Mouse (Mus musculus): Measurements from ENCODE around the gene Prrt1.
A peak's percentile ranks its signal among the peaks of the same experiment; 100 is the strongest.

Gene Prrt1

GRCm38 (mm10) chr17:34599891-34600290 is 29.4 kb upstream of the Prrt1 start:
- DNase-seq: no peak

- no peak for DNase-seq
These were observed 27.5 kb upstream of the Prrt1 start for GRCm38 (mm10) chr17:34601796-34602195.

DNA sequence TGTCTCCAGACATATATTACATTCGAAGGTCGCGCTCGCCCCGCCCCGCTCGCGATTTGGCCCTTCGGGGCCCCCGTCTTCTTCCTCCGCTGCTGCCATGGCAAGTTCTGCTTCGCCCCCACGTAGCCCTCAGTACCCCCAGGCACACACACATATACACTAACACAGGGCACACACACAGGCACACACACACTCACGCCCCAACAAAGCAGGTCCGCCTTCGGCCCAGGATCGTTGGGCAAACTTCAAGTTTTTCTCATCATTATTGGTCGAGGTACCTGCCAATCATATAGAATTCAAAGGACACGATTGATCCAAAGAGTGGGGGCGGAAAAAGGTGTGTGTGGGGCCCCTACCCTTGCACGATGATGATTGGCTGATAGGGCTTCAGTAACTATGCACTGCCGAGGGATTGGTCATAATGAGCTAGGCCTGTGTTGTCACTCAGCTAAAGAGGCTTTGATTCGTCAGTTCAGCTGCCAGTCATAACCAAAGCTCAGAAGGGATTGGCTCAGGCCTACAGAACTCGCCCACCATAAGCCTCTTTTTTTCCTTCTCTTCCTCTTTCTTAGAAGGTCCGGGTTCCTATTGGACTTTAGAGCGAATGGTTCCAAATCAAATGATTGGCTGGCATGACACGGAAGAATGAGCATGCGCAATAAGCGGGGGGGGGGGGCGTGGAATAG is 25.8 kb upstream of the Prrt1 start, which contains the start of gene Rnf5:
Gene Rnf5 (minus strand): TSS at position 316 of the 686 bp plus-strand sequence.
- DNase-seq: peak; percentile 98

- DNase-seq: peak; percentile 94
These were observed 25.2 kb upstream of the Prrt1 start, which contains the start of gene Agpat1 for GRCm38 (mm10) chr17:34604061-34604508. Gene Agpat1 (plus strand): TSS chr17:34604262.

DNA sequence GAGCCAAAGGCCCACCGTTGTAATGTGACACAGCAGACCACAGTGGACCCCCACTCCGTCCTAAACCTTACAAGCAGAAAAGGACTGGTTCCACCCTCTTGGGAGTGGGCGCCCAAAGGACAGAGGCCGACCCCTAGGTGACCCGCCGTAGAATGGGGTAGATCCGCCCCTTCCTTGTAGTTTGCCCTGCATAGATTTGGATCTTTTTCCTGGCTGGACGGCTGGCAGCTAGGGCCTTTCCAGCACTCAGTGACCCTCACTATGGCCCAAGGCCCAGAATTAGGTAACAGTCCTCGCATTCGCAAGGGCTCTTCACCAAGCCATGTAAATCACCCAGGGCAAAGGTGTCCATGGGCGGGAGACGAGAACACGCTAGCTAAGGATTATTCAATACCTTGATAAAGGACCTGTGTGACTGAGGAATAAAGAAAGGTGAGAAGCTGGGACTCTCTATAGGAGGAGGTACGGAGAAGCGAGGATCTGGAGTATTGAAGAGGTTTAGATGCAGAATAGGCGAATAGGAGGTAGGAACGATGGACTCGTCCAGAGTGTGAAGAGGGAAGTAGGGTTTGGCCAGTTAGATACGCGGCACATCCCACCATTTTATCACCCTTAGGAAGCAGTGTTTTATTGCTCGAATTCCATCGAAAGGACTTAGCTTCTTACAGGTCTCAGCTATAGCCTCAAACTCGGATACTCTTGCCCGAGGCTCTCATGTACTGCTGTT is 24.7 kb upstream of the Prrt1 start:
- no peak for DNase-seq

DNA sequence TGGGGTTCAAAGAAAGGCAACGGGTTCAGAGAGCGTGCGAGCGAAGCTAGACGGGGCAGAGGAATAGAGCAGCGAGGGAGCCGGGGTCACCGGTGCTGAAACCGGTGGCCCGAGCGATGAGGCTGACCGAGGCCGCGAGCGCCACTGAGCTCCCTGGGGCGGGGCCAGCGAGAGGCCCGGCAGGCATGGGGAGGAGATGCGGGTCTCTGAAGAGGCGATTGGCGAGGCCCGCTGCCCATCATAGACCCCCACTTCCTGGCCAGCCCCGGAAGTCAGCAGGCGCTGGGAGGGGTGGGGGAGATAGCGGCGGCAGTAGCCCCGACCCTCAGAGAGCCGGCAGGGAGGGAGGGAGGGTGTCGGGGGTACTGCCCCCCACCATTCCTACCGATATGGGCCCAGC is 23.7 kb upstream of the Prrt1 start:
- peak; percentile 98 for DNase-seq

GRCm38 (mm10) chr17:34606186-34607039 is 22.9 kb upstream of the Prrt1 start:
- no peak for DNase-seq

DNA sequence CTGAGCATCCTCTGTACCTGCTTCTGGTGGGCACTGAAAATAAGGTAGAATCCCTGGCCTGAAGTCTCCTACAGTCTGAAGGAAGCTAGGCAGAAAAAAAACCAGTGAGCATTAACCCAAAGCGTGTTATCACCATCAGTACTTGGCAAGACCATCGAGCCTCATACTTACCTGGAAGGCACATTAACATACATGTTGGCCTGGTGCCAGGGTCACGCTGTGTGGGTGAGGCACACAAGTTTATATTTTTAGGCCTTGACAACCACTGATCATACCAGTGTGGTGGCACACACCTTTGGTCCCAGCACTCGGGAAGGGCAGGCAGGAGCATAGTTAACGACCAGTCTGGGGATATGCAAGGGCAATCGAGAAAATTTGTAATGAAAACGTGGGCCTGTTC is 21.3 kb upstream of the Prrt1 start:
- DNase-seq: no peak

GRCm38 (mm10) chr17:34611050-34611449 is 18.3 kb upstream of the Prrt1 start:
- DNase-seq: no peak

GRCm38 (mm10) chr17:34613054-34613645 is 16.2 kb upstream of the Prrt1 start:
- DNase-seq: no peak

DNA sequence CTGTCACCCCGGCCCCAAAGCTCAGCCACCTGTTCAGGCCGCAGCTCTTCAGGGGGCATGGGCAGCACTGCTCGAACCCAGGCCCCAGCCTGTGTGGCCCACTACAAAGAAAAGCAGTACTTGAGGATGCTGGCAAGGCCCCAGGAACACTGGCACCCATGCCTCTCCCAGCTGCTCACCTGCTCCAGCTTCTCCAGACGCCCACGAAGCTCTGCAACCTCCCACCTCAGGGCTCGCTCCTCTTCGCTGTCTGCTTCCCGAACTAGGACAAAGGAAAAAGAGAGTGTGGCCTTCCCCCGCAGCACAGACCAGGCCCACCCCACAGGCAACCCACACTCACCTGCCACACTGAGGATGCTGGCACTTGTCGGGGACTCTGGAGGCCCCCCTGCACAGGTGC is 15.5 kb upstream of the Prrt1 start:
- no peak for DNase-seq

- DNase-seq: no peak
These were observed 13.5 kb upstream of the Prrt1 start, which contains the start of gene Egfl8 for GRCm38 (mm10) chr17:34615871-34616270. Gene Egfl8 (minus strand): TSS chr17:34615971.

DNA sequence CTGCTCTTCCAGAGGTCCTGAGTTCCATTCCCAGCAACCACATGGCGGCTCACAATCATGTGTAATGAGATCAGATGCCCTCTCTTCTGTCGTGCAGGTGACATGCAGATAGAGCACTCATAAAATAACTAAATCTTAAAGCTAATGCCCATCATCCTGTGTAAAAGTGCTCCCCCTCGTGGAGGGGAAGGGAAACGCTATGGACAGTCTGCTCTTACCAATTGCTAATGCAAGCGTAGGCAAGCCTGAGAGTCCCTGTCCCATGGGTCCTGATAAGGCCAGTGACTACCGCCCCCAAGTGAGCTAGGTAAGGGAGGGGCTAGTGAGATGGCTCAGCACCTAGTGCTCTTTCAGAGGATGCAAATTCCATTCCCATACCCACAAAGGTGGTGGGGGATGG is 10.3 kb upstream of the Prrt1 start:
- DNase-seq: no peak

- no peak for DNase-seq
These were observed 8.3 kb upstream of the Prrt1 start for GRCm38 (mm10) chr17:34621006-34621405.

GRCm38 (mm10) chr17:34623161-34623560 is 6.2 kb upstream of the Prrt1 start:
- DNase-seq: no peak

GRCm38 (mm10) chr17:34624981-34625380 is 4.4 kb upstream of the Prrt1 start:
- no peak for DNase-seq

DNA sequence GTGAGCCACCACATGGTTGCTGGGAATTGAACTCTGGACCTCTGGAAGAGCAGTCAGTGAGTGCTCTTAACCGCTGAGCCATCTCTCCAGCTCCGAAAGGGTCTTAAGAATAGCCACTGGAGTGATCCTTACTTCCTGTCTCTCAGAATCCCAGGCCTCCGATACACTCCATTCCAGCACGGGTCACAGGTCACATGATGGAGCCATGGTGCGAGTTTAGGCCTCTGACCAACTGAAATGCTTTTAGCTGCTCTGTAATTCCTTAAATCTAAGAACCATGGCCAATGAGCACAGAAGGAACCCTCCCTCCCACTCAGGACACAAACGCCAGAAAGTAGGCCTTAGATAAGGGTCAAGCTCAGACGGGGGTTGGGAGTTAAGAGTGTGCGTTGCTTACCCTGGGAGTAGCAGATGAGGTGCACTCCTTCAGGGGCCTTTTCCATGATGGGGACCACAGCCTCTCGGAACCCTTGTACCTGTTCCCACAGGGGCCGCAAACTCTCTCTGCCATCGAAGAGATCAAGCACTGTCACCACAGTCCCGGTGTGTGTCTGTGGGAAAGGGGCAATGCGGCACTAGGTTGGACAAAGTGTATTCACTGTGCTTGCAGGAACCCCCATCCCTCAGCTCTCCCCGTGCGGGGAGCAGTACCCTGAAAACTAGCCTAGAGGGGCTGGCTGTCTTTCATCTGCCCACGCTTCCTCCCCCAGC is 3.1 kb upstream of the Prrt1 start:
- no peak for DNase-seq

DNA sequence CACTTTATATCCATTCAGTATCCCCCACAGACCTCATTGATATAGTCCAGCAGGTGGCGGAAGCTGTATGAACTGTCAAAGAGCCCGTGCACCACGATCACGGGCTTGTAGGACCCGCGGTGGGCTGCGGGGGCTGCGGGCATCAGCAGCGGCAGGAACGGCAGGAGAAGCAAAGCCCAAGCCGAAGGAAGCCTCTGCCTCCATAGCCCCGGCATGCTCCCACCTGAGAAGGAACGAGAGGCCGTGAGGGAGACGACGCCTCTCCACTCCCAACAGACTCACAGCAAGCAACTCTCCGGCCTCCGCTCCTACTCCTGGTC is 2.6 kb upstream of the Prrt1 start:
- DNase-seq: no peak

GRCm38 (mm10) chr17:34627093-34627942 is 2.0 kb upstream of the Prrt1 start:
- peak; percentile 78 for DNase-seq

- DNase-seq: no peak
These were observed 1.2 kb upstream of the Prrt1 start, which contains the start of gene Ppt2 for GRCm38 (mm10) chr17:34627943-34628643. Gene Ppt2 (minus strand): TSS chr17:34628510.

- no peak for DNase-seq
These were observed 727 bp upstream of the Prrt1 start for GRCm38 (mm10) chr17:34628644-34628967.
